Mouse (Mus musculus) brain, embryonic 14.5 days (tissue): ENCODE results near the gene Cbx4. TPM values are rescaled to one million over a fixed set of nuclear protein-coding genes. Genes with fewer than 3 reads are reported as not detected.

Source experiments
- DNase-seq: peaks from one replicate; pipeline ENCODE4 v3.0.0-alpha.2; 2011; ENCODE audit warnings: low read depth
- CTCF ChIP-seq: fragments of 200-500 bp; IDR thresholded peaks from 2 replicates; pipeline ENCODE4 v1.5.1; 2012; ENCODE audit warnings: inconsistent platforms, mild to moderate bottlenecking, moderate library complexity, borderline replicate concordance; ENCODE audit not compliant: insufficient read depth, insufficient read length; ENCODE audit errors: extremely low read depth
- POLR2A ChIP-seq: fragments of 200-500 bp; IDR thresholded peaks from 2 replicates; pipeline ENCODE4 v1.6.1; 2012; ENCODE audit warnings: mild to moderate bottlenecking, inconsistent platforms, borderline replicate concordance; ENCODE audit not compliant: poor library complexity, insufficient read depth, insufficient read length, severe bottlenecking; ENCODE audit errors: extremely low read depth
- polyA plus RNA-seq: library from polyadenylated mRNA; depleted of rRNA; stranded (reverse); fragments of >200 nt; gene quantifications from 2 replicates; pipeline ENCODE4 v1.2.3, GENCODE M21; 2012

Gene Cbx4
- polyA plus RNA-seq, 1 experiment, result 34.7 TPM

DNA sequence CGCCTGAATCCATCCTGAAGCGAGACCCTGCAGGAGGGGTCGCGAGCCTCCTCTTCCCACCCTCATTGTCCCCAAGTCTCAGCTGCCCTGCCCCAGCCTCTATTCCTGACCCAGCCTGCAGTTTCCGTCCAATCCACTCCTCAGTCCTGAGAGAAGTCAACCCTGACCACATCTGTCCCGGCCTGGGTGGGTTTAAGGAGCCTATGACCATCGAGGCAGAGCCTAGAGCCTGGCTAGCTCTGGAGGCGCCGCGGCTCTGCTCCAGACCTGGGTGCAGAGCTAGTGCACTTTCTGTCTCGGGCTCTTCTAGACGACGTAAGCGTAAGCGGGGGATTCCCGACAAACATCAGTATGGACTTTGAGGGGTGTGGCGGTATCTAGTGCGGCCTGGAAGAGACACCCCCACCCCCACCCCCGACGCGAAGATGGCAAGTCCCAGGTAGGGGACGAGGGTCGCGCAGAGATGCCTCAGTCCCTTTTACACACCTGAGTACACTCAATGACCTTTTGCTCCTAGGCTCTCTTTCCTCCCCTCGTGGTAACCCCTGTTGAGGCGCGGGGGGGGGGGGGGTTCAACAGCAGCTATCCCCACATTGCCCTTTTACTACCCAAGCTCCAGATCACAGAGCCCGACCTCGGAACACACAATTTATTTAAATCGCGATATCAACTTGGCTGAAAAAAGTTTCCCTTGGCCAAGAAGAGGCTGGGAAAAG, 44.1 kb downstream of the Cbx4 start:
- no peak for TF ChIP-seq POLR2A
- TF ChIP-seq CTCF, result no peak
- DNase-seq, result peak; percentile 45

- peak; percentile 91 for DNase-seq
- no peak for TF ChIP-seq CTCF
- TF ChIP-seq POLR2A, result no peak
Observed at GRCm38 (mm10) chr11:119041325-119041716, 44.7 kb downstream of the Cbx4 start.

DNA sequence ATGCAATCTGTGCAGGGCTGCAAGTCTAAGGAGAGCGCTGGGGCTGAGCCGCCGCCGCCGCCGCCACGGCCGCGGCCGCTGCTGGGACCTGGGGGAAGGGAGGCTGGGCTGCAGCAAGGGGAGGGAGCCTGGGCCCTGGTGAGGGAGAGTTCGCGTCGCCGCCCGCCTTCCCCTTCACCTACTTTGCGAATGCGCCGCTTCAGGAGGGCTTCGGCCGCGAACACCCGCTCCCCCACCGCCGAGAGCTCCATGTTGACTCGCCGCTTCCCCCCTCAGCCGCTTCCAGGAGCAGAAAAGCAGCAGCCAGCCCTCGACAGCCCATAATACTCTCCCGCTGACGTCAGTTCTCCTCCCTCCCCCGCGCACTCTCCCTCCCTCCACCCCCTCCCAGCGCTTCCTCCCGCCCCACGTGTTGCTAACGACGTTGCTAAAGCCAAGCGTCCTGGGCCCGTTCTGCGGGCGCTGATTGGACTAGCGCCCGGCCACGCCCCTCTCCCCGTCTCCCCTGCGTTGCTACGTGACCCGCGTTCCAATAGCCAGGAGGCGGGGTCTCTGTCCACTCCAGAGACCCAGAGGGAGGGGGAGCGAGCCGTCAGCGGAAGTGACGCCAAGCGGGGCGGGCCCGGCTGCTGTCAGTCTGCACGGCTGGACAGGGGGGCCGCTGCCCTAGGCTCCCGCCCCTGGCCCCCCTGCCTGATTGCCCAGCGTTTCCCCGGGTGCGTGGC, 45.3 kb downstream of the Cbx4 start, which contains the start of gene Cbx8:
Gene Cbx8, minus strand, starts transcription at position 370 of the 725 bp plus-strand sequence.
- TF ChIP-seq POLR2A (peak; percentile 75; the same call in 1 of the 2 replicates), CTCF (no peak)
- DNase-seq, result peak; percentile 100

GRCm38 (mm10) chr11:119039732-119040512, 46.1 kb downstream of the Cbx4 start:
- no peak for DNase-seq
- TF ChIP-seq CTCF, result no peak
- no peak for TF ChIP-seq POLR2A

GRCm38 (mm10) chr11:119038744-119039484, 47.1 kb downstream of the Cbx4 start:
- TF ChIP-seq POLR2A (no peak), CTCF (no peak)
- no peak for DNase-seq

- no peak for TF ChIP-seq CTCF
- no peak for TF ChIP-seq POLR2A
- peak; percentile 72 for DNase-seq
Observed at GRCm38 (mm10) chr11:119037780-119038401, 48.1 kb downstream of the Cbx4 start.

- DNase-seq, result peak; percentile 62
- TF ChIP-seq CTCF (no peak), POLR2A (no peak)
Observed at GRCm38 (mm10) chr11:119036934-119037779, 48.9 kb downstream of the Cbx4 start.

- DNase-seq, result no peak
- TF ChIP-seq CTCF (no peak), POLR2A (no peak)
Observed at GRCm38 (mm10) chr11:119036447-119036846, 49.6 kb downstream of the Cbx4 start.

DNA sequence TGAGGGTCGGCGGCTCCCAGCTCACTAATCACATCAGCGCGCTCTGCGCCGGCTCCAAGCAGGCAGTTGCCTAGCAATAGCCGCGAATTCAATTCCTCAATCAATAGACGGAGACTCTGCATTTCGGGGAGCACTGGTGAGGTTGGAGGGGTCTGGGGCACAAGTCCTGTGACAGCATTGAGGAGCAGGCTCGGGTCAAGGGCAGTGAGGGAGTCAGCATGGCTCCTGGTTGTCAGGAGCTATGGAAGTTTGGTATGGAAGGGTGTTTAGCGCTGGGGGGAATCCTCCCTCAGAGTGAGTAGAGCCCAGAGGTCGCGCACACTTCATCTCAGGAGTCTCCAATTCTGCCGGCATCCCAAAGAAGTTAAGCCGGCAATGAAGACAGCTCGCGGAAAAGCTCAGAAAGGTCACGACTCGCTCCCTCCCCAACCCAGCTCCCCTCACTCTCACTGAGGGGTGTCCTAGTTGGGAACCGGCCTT, 50.3 kb downstream of the Cbx4 start:
- peak; percentile 64 for DNase-seq
- TF ChIP-seq CTCF (no peak), POLR2A (no peak)
